Mouse (Mus musculus) ES-Bruce4 (cell line): ENCODE data around the gene Mef2b.

Experiments used
- CTCF ChIP-seq: IDR thresholded peaks from one replicate; pipeline ENCODE4 v1.8.1; 2011; ENCODE audit warnings: low read depth, low read length
- POLR2A ChIP-seq: IDR thresholded peaks from one replicate; pipeline ENCODE4 v1.8.1; 2011; ENCODE audit warnings: low read length; ENCODE audit not compliant: insufficient read depth

DNA sequence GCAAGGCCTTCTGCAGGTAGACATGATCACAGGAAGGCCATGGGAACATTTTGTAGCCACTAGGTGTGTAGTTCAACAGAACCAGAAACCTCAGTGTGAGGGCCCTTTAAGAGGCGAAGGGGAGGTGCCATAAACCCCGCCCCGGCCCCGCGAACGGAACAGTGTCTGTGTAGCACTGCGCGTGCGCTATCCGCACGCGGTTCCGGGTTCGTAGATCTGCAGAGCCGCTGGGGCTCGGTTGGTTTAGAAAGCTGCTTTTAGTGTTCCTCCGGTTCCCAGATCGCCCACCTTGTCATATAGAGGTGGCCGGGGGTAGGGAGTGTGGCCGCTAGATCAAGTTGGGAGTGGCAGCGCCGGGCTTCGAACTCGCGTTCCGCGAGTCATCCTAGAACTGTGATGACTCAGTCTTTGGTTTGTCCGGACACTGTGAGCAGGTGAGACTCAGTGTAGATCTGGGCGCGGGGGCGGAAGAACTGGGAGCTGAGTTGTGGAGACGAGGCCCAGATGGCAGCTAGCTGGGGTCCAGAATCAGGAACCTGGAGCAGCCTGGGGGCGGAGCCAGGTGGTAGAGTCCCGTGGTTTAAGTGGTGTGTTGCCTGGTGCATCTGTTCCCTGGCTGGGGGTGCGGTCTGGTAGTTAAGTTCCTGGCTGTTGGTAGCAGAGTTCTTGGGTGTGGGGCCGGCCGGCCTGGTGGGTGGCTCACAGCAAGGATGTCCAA, 8.2 kb upstream of the Mef2b start, which contains the start of gene Nr2c2ap:
- TF ChIP-seq CTCF (no peak), POLR2A (no peak)
